Mouse (Mus musculus) CH12F3 (cell line): ENCODE results near the gene Gabrg1.

Experiments
- in situ Hi-C: fragments of 300-500 bp; cut with MboI; formaldehyde crosslinking; loops from 2 replicates; pipeline ENCODE4 v1.14.3; 2020; ENCODE audit warnings: low sequenced_read_pairs

Gabrg1 gene

DNA sequence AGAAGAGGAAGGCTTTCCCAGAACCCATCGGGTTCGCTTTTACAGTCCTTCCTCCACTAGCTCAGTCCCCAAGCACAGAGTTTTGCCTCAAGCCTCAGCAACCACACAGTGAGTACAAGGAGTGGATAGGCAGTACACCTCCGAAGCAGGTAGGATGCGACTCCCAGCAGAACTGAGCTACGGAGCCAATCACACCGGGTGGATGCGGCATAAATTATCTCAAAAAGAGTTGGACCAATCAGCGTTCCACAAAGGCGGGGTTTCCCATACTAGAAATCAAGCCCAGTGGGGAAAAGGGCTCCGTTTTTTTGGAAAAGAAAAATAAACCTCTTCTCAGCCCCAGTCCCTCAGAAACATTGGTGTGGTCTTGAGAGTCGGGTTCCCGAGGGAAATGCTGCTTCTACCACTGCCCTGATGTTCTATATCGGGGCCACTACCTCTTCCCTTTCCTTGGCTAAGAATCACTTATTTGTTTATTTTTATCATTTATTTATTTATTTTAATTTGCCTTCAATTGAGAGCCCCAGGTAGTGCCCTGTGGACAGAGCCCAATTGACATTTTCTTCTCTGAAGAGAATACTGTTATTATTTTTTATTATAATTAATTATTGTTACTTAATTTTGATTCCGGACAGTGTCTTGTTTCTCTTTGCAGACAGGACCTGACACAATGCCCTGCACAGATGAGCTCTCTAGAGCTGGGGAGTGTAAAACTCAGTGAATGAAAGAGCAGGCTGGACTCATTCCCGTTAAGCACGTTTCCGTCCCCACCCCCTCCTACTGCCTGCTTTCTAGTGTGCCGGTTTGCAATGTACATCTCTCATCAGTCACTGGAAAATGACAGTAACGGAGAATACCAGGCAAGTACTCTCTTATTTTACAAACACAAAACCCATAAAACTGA lies at the start of gene Gabrg1:
Gene Gabrg1, minus strand, starts transcription at position 426 of the 904 bp plus-strand sequence.
- in situ Hi-C loops: no loop called here

DNA sequence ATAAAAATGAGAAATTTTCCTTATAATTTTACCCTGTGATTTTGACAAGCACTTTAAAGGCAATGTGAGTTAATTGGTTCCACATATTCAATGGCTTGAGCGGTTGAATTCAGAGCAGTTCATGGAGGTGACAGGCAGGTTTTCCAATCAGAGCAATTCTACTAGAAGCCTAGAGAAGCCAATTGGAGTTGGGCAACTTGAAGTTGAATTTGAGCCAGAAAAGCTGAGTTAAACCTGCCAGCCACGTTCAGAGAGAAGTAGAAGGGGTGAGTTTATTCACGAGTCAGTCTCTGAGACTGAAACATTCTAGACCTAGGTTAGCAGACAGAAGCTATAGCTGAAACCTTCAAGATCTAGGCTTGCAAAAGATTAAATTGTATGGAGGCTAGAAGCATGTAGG lies 41.6 kb upstream of the Gabrg1 start:
- in situ Hi-C loops: no loop called here

DNA sequence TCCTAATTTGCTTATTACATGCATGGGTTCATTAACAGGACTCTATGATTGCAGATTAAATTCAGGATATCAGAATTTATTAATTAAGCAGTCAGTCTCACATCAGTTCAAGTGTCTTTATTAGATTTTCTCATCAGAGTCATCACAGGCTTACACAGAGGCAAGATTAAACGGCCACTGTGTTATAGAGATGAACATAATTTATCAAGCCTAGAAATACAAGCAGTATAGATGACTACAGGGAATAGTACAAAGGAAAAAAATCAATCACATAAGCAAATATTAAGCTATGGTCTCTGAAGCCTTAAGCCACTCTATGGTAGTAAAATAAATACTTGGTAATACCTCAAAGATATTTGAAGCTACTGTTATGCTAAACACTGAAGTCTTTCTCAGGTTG lies 27.7 kb upstream of the Gabrg1 start:
- in situ Hi-C loops: no loop called here

DNA sequence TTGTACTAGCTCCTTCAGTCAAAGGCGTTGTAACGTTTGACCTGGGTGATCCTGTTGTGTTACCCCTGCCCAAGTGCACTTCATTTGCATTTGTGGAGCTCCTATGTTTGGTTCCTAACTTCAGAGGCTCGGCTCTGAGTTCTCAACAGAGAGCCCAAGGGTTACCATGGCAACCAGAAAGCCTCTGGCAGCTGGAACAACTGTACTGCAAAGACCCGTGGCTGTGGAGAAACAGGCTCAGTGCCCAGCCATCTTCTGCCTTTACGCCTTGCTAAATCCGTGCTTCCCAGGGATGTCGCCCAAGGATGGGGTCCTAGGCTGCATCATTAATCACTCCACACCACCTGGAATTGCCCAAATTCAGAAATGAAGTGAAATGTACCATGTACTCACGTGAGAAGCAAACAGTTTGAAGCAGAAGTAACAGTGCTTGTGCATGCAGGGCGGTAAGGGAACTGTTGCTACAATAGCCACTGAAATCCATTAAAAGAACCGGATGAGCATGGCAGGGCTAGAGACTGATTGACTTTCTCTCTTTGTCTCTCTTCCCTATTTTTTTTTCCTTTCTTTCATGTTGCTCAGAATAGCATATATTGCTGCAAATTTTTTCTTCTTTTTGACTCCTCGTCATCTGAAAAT lies 798 bp upstream of the Gabrg1 start:
- in situ Hi-C loops: no loop called here

DNA sequence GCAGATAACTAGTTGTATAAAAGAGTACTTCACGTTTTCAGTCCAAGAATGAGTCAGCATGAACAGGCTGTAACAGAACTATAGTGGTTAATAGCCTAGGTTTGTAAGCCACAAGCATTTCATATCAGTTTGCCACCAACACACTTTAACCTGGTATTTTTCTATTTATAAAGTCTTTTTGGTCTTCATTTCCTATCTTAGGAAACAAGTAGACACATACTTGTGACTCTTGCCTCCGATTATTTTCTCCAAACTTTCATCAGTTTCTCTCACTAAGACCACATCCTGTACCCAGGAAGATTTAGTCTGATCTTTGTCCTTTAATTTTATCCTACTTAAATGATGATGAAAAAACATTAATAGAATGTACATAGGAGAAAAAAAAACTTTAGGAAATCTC lies 23.7 kb downstream of the Gabrg1 start:
- in situ Hi-C loops: no loop called here

DNA sequence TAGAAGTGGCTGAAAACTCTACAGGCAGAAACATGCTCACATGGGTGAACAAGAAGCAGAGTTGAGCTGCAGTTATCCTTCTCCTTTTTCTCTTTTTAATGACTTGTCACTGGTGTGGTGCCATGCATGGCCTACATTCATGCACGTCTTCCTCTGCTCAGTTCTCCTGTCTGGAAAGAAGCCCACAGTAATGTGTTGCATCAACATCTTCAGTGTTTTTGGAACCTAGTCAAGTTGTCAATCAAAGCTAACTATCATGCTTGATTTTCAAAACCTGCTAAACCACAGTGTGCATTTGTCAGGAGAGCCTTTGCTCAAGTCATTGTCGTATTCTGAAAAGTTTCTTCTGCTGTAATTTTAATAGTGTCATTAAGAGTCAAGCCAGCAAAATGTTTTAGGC lies 106.3 kb downstream of the Gabrg1 start:
- in situ Hi-C loops: no loop called here

DNA sequence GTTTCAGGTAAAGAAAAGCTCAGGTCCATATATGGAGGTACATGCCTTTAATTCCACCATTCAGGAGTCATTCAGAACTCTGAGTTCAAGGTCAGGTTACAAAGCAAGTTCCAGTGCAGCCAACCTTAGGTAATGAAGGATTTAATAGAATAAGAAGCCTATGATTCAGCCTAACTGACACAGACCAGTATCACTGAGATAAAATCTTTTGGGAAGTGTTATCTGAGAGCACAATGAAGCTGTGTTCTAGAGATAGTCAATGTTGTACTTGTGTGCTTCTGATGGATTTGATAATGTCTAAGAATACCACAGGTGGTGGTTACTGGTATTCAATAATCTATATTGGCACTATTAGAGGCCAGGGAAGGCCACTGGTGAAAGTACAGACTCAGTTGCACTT lies 138.1 kb downstream of the Gabrg1 start:
- in situ Hi-C loops: no loop called here
